Comparison of ENCODE assay signal across 16 mouse cellular contexts in genomic region chr16:97856050-97856449, GRCm38 (mm10). TPM values are rescaled to one million over a fixed set of nuclear protein-coding genes. Genes with fewer than 3 reads are reported as not detected.
DNase-seq lines count a peak whose midpoint lies in the region; TF ChIP-seq lines count a peak whose summit lies in the region.
"Had no signal": no experiment of that assay in that cellular context is flagged by ENCODE, and none has a peak within 500 bp of the region (broad histone marks: within the 10 kb centered on the region; RNA-seq: fewer than 3 reads in every experiment).

No protein-coding gene starts in this region.

- no peak for TF ChIP-seq POLR2A in brain, embryonic 14.5 days (IDR thresholded peaks at IDR 0.05; ENCODE audit: borderline replicate concordance, extremely low read depth, insufficient read depth, insufficient read length, poor library complexity, severe bottlenecking)

- peak; percentile 40 for DNase-seq in adipocyte (ENCODE audit: low spot score)
- DNase-seq in brain, embryonic 14.5 days (ENCODE audit: low read depth), result peak; percentile 4
- DNase-seq in gonadal fat pad, adult 2 months (ENCODE audit: low read depth), result peak; percentile 58
- DNase-seq in kidney, adult 9 months, result no peak
- no peak for DNase-seq in spleen, postnatal 10 days (ENCODE audit: low spot score in 2 of 2)
- no peak for DNase-seq in layer of hippocampus, adult 9-11 months
- DNase-seq: adrenal gland, adult 8-10 months; adrenal gland, postnatal 14 days; adrenal gland, postnatal 36 days; cerebellum, adult 11 months; cerebellum, adult 18-20 months; cerebellum, adult 8-10 months; cerebellum, adult 9-11 months; cerebellum, postnatal 14 days; cerebellum, postnatal 36 days; embryo, embryonic 11 days had no signal

- TF ChIP-seq CTCF in brain, embryonic 14.5 days (IDR thresholded peaks at IDR 0.05; ENCODE audit: borderline replicate concordance, extremely low read depth, insufficient read depth, insufficient read length), result no peak

RNA-seq across cellular contexts. Expression of gene Prdm15, which starts 4.4 kb away (rescaled TPM):
- 24.7 and 27.6 TPM in 2 replicates for polyA plus RNA-seq in brain, embryonic 14.5 days (2012; rRNA removed)
- 8.4 and 8.6 TPM in 2 replicates for polyA plus RNA-seq in gonadal fat pad, adult 2 months (2012; rRNA removed)

Comparison
In these comparisons a context has a peak if more than half of its experiments do, and no peak if none do; other contexts are left out.
1. DNase-seq: peak in adipocyte (single experiment), brain, embryonic 14.5 days (single experiment) and gonadal fat pad, adult 2 months (single experiment); none in kidney, adult 9 months (single experiment), spleen, postnatal 10 days (0 of 2) and layer of hippocampus, adult 9-11 months (single experiment).